Mouse (Mus musculus) gastrocnemius, adult 2 months (tissue): ENCODE results near the gene Il18bp. TPM values are rescaled to one million over a fixed set of nuclear protein-coding genes. Genes with fewer than 3 reads are reported as not detected.
A peak's percentile ranks its signal among the peaks of the same experiment; 100 is the strongest.
"Not testable (repeated sequence)": the region's sequence is repeated elsewhere in the genome, so short reads cannot be mapped to it uniquely, and the experiment has no call there.

Experiments
- DNase-seq: peaks from one replicate; pipeline ENCODE4 v3.0.0; 2022
- H3K27ac ChIP-seq: fragments of 200-600 bp; 2 replicates; pipeline ENCODE4 v1.8.1; 2022; ENCODE audit warnings: mild to moderate bottlenecking
- H3K4me3 ChIP-seq: fragments of 200-600 bp; 2 replicates; pipeline ENCODE4 v1.8.1; 2022; ENCODE audit warnings: mild to moderate bottlenecking, moderate library complexity
- CTCF ChIP-seq: fragments of 200-600 bp; IDR thresholded peaks from 2 replicates; pipeline ENCODE4 v1.8.1; 2022; ENCODE audit warnings: antibody characterized with exemption, mild to moderate bottlenecking, moderate library complexity
- intact Hi-C: fragments of 180-260 bp; cut with DNase I; formaldehyde crosslinking; loops from one replicate; pipeline ENCODE4 v1.15.1; 2025
- total RNA-seq, 2 experiments: library from RNA; stranded (reverse); gene quantifications; 2 replicates each; pipeline ENCODE4 v1.2.3; 2021

The Il18bp gene
- total RNA-seq, 2 experiments from 2014 or later: 1.9 to 2.3 TPM

DNA sequence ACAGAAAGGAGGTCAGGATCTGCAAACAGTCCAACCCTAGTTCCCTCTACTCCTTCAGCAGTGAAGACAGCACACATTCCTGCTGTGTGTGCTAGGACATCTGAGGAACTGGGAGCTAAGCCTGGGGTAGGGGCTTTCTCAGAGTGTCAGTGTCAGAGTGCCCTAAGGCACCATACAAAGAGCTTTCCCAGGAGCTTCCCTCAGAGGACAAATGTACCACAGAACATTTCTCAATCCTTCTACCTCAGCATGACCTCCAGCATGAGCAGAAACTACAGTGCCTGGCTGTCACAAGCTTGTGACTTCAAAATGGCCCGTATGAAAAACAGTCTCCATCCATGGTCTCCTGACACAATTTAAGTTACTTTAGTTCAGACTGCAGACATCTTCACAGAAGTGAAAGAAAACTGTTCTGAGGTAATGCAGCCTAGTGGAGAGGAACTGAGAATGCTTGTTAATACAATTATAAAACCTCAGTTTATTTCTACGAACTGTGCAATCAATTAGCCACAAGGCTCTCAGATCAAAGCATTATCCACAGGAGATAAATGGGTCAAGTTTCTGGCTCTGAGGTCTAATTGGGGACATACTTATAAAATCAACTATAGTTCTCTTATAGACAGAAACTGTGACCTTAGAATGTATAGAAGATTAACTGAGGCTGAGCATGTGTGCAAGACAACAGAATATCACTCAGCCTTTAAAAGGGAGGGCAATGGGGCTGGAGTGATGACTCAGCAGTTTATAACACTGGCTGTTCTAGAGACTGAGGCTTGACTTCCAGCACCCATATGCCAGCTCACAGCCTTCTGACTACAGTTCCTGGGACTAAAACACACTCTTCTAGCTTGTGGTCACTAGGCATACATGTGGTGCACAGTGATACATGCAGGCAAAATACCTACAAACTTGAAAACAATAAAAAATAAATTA is 7.0 kb upstream of the Il18bp start:
- intact Hi-C loops: no loop called here
- TF ChIP-seq CTCF: no peak
- H3K27ac ChIP-seq: no peak overlapping the region
- no peak for DNase-seq
- no peak overlapping the region for H3K4me3 ChIP-seq

DNA sequence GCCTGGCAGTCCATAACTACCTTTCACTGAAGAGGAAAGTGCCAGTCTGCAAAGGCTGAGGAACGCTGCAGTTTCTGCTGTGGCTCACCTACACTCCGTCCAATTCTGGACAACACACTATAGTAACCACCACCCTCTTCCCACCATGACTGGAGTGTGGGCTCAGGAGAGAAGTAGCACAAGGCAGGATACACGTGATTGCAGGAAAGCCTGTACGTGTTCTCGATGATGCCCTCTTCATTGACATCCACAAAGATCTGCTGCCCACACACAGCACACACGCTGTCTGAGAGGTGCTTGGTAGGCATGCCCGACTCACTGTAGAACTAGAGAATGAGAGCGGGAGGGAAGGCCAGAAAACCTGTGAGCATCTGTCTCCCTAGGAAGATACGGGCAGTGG is 5.3 kb upstream of the Il18bp start:
- TF ChIP-seq CTCF: no peak
- H3K4me3 ChIP-seq: no peak overlapping the region
- DNase-seq: no peak
- intact Hi-C loops: no loop called here
- H3K27ac ChIP-seq: no peak overlapping the region

DNA sequence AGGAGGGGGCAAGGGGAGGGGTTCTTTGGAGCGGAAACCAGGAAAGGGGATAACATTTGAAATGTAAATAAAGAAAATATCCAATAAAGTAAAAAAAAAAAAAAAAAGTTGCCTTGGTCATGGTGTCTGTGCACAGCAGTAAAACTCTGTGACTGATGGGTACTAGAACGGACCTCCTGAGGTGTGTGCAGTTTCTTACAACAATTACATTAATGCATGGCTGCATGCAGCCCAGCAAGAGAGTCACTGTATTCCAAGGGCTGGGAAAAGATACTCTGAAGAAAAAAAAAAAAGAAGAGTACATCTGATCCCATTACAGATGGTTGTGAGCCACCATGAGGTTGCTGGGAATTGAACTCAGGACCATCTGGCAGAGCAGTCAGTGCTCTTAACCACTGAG is 2.4 kb upstream of the Il18bp start:
- H3K4me3 ChIP-seq, DNase-seq, H3K27ac ChIP-seq, intact Hi-C loops: not testable (repeated sequence)

DNA sequence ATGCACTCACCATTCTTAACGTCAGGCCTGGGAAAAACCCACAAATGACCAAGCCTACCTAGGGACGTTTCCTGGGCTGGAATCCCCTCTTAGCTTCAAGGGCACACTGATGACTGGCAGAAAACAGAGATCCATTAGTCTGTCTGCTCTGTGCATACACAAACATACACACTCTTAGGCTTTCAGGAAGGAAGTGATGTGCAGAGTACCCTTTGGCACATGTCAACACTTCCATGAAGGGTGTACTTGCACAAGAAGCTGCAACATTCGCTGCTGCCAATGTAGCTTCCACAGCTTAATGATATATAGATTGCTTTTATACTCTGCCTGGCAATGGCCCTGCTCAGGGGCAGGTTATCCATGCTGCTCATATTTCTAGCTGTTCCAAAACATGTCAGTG is 872 bp upstream of the Il18bp start:
- no peak for DNase-seq

DNA sequence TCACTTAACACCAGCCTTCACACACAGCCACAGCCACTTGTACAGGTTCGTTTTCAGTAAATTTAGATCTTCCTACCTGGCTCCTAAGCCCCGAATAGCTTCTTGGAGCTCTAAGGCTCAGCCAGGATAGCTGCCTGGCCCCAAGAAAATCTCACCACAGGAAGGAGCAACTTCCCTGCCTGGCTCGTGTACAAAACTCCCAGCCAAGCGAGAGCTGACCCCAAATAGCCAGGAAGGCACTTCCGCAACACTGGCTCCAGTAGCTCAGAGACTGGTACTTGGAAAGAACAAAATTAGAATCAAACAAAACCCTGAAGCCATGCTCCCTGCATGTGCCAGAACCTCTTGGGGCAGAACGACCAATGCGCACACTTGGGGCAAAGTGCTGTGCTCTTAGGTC is 456 bp downstream of the Il18bp start:
- H3K27ac ChIP-seq: peak overlapping the region; percentile 83
- intact Hi-C loops: no loop called here
- peak; percentile 47 for DNase-seq
- H3K4me3 ChIP-seq: peak overlapping the region; percentile 62
- no peak for TF ChIP-seq CTCF

More for the DNA sequence above, 872 bp upstream of the Il18bp start:
- intact Hi-C loops: no loop called here
- Histone ChIP-seq H3K4me3 (no peak overlapping the region), H3K27ac (no peak overlapping the region)
- no peak for TF ChIP-seq CTCF

DNA sequence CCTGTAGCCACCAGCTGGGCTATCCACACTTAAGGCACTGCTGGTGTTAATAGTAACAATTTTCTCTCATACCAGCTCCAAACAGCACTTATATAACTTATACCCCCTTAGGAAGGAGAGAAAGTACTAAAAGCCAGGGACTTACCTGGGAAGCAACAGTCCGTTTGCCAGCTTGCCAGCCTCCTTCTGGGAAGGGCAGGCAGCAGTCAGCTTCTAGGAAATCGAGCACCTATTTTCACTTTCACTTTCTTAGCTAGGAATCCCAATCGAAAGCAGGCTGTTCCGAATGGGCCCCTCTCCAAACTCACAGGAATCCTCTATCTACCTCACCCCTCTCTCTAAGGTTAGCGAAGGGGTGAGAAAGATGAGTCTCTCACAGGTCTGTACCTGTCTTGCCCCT is 1.0 kb downstream of the Il18bp start:
- Histone ChIP-seq H3K4me3 (peak overlapping the region; percentile 62), H3K27ac (peak overlapping the region; percentile 83)
- no peak for TF ChIP-seq CTCF
- DNase-seq: peak; percentile 42
- intact Hi-C loops: no loop called here

DNA sequence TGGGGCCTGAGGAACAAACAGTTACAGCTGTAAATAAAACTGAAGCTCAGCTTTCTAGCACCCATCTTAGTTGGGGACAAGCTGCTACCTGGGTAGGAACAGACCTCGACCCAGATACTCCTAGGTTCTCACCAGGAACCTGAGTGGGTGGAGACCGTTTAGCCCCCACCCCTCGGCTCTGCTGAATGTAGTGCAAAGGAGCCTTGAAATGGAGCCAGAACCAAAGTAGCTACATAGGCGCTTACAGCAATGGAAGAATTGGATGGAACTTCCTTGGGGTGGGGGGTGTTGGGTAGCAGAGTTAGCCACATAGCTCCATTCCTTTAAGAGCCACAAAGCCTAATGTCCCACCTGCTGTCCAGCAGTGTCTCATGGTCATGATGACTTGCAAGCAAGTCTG is 1.6 kb downstream of the Il18bp start:
- peak overlapping the region; percentile 62 for H3K4me3 ChIP-seq
- intact Hi-C loops: no loop called here
- TF ChIP-seq CTCF: no peak

DNA sequence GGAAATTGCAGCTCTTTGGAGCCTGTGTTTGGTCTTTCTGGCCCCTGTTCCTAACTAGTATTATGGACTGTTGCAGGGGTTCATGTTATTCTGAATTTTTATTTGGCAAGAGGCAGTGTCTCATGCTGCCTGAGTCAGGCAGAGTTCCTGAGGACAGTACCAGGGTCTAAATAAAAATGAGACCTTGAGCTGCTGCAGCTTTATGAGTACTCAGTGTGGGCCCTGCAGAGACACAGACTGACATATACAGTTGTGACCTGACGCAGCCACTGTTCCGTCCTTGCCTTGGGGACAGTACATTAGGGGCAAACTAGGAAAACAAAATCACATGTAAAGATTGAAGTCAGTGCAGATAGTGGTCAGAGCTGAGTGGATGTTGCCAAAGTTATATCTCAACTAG is 3.5 kb downstream of the Il18bp start:
- H3K27ac ChIP-seq: no peak overlapping the region
- peak; percentile 6 for DNase-seq
- H3K4me3 ChIP-seq: no peak overlapping the region
- TF ChIP-seq CTCF: no peak
- intact Hi-C loops: no loop called here

More for the DNA sequence above, 1.6 kb downstream of the Il18bp start:
- no peak for DNase-seq
- H3K27ac ChIP-seq: peak overlapping the region; percentile 83

DNA sequence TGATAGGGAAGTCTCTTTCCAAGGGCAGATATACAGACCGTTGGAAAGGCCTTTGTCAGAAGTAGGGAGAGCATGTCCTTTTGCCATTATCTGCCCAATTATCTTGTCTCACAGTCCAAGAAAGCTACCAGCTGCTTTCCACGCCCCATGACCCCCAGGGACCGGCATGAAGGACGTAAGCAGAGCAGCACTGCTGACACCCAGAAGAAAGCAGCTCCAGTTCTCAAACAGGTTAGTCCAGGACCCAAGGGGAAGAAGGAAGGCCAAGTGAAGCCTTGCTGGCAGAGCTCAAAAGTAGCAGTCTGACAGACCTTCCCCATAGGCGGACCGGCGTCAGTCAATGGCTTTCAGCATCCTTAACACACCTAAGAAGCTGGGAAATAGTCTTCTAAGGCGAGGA is 5.1 kb downstream of the Il18bp start:
- H3K4me3 ChIP-seq: no peak overlapping the region
- no peak overlapping the region for H3K27ac ChIP-seq
- no peak for DNase-seq
- intact Hi-C loops: no loop called here
- TF ChIP-seq CTCF: no peak

DNA sequence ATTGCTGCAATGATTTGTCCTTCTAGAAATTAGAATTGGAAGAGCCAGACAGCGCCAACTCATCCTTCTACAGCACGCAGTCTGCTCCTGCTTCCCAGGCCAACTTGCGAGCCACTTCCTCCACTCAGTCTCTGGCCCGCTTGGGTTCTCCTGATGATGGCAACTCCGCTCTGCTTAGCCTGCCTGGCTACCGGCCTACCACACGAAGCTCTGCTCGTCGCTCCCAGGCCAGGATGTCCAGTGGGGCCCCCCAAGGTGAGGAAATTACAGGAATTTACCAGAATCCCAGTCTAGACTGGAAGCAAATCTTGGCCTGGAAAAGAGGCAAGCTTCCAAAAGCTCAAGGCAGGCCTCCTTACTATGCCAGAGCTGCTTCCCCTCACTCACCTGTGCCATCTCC is 6.6 kb downstream of the Il18bp start:
- H3K27ac ChIP-seq: no peak overlapping the region
- intact Hi-C loops: no loop called here
- no peak for TF ChIP-seq CTCF
- DNase-seq: peak; percentile 13
- H3K4me3 ChIP-seq: no peak overlapping the region

DNA sequence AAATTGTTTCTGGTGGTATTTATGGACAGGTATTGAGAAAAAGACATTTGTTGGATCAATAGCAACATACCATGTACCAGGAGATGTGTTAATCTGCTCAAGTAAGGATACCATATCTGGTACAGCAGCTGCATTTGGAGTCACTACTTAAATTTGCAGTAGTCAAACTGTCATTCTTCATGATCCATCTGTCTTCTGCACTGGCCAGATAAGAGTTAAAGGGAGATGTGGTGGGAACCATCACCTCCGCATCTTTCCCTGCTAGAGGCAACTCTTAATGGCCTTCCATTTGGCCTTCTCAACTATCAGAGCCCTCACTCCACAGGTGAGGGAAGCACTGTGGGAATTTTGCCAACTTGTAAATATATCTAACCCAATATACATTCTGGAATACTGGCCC is 12.0 kb downstream of the Il18bp start:
- DNase-seq: peak; percentile 2
- no peak for TF ChIP-seq CTCF
- intact Hi-C loops: no loop called here
- no peak overlapping the region for H3K27ac ChIP-seq
- no peak overlapping the region for H3K4me3 ChIP-seq

DNA sequence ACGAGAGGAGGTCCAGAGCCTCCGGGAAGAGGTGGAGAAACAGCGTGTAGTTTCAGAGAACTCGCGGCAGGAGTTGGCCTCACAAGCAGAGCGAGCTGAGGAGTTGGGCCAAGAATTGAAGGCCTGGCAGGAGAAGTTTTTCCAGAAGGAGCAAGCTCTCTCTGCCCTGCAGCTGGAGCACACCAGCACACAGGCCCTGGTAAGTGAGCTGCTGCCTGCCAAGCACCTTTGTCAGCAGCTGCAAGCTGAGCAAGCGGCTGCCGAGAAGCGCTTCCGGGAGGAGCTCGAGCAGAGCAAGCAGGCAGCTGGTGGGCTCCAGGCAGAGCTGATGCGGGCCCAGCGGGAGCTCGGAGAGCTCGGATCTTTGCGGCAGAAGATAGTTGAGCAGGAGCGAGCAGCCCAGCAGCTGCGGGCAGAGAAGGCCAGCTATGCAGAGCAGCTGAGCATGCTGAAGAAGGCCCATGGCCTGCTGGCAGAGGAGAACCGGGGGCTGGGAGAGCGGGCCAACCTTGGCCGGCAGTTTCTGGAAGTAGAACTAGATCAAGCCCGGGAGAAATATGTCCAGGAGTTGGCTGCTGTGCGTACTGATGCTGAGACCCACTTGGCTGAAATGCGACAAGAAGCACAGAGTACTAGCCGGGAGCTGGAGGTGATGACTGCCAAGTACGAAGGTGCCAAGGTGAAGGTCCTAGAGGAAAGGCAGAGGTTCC is 17.4 kb downstream of the Il18bp start:
- intact Hi-C loops: no loop called here
- Histone ChIP-seq H3K27ac (peak overlapping the region; percentile 69), H3K4me3 (peak overlapping the region; percentile 40)
- no peak for TF ChIP-seq CTCF
- peak; percentile 84 for DNase-seq

DNA sequence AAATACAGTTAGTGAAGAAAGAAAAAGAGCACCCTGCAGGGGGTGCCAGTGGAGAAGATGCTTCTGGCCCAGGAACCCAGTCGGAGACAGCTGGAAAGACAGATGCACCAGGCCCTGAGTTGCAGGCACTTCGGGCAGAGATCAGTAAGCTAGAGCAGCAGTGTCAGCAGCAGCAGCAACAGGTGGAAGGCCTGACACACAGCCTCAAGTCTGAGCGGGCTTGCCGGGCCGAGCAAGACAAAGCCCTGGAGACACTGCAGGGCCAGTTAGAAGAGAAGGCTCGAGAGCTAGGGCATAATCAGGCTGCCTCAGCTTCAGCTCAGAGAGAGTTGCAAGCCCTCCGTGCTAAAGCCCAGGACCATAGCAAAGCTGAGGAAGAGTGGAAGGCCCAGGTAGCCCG is 18.2 kb downstream of the Il18bp start:
- peak; percentile 29 for DNase-seq
- Histone ChIP-seq H3K4me3 (peak overlapping the region; percentile 40), H3K27ac (peak overlapping the region; percentile 69)
- intact Hi-C loops: no loop called here
- TF ChIP-seq CTCF: no peak
